Mouse (Mus musculus) olfactory bulb, adult 2 months (tissue): ENCODE measurements at regions not wholly inside any gene's neighbourhood (a gene's known extent, or its start where the extent isn't known, plus 50 kb on each side); places are given as distances from the start of the nearest gene placed in this dataset.

ENCODE experiments used
- H3K27ac ChIP-seq: fragments of 200-500 bp; 2 replicates; pipeline ENCODE4 v1.5.1; 2012; ENCODE audit warnings: low read depth, low read length; ENCODE audit not compliant: insufficient read depth
- H3K4me1 ChIP-seq: fragments of 200-500 bp; 2 replicates; pipeline ENCODE4 v1.6.1; 2012; ENCODE audit warnings: low read length; ENCODE audit not compliant: control insufficient read depth, insufficient read depth
- H3K4me3 ChIP-seq: fragments of 200-500 bp; 2 replicates; pipeline ENCODE4 v1.5.1; 2012; ENCODE audit warnings: mild to moderate bottlenecking, low read depth, low read length, moderate library complexity; ENCODE audit not compliant: insufficient read depth
- CTCF ChIP-seq: fragments of 200-500 bp; IDR thresholded peaks from 2 replicates; pipeline ENCODE4 v1.5.1; 2012; ENCODE audit warnings: low read depth, mild to moderate bottlenecking, low read length, moderate library complexity; ENCODE audit not compliant: insufficient read depth
- POLR2A ChIP-seq: fragments of 200-500 bp; IDR thresholded peaks from 2 replicates; pipeline ENCODE4 v1.6.1; 2012; ENCODE audit warnings: mild to moderate bottlenecking, low read depth, low read length, moderate library complexity; ENCODE audit not compliant: insufficient read depth
- WGBS: fragments of 180-500 bp; shearing (Covaris S2); methylation state at CpG from one replicate; pipeline ENCODE4 v1.1.7; 2018; 5-methylcytosine and 5-hydroxymethylcytosine counted together

DNA sequence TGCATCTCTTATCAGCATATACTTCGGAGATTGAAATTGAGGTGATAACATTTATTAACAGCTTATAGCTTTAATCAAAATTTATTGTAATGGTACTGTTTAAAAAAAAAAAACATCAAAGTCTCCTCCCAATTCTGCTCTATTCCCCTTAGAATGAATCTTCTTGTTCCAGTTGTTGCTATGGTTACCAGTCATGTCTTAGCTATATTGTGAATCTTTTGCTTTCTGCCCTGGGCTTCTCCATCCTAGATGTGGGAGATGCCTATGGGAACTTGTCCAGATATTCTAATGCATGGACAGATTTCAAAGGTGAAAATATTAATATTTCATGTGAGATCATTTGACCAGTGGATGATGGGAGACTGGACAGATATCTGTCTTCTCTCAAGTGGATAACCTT, 79.5 kb upstream of the Cxadr start:
- H3K4me1 ChIP-seq = peaks cover 5% of the 10 kb centered on the region; the same call in 1 of the 2 replicates
- H3K4me3 ChIP-seq = no peak overlapping the region
- TF ChIP-seq CTCF (no peak), POLR2A (no peak)
- 70% methylated on average over 1 of the region's 1 CpGs for WGBS
- H3K27ac ChIP-seq = no peak overlapping the region

DNA sequence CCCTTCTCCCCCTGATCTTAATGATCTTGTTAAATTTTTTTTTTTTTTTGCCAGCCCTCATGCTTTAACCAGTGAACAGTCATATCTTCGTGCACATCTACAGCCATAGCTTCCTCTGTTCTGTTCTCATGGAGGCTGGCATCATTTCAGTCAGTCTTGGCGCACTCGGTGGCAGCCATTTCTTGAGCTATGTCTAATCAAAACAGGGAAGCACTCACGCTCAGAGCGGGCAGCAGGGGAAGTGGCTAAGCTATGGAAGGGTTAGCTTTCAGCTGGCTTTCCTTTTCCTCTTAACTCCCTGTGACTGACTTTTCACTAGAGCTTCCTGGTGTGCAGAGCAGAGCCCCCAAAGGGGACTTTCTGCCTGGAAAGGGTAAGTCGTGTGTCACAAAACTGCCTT, 83.7 kb upstream of the Cxadr start:
- WGBS = 47% methylated on average over 6 of the region's 6 CpGs
- TF ChIP-seq POLR2A (no peak), CTCF (no peak)
- Histone ChIP-seq H3K27ac (no peak overlapping the region), H3K4me3 (no peak overlapping the region), H3K4me1 (peaks cover 5% of the 10 kb centered on the region; the same call in 1 of the 2 replicates)

DNA sequence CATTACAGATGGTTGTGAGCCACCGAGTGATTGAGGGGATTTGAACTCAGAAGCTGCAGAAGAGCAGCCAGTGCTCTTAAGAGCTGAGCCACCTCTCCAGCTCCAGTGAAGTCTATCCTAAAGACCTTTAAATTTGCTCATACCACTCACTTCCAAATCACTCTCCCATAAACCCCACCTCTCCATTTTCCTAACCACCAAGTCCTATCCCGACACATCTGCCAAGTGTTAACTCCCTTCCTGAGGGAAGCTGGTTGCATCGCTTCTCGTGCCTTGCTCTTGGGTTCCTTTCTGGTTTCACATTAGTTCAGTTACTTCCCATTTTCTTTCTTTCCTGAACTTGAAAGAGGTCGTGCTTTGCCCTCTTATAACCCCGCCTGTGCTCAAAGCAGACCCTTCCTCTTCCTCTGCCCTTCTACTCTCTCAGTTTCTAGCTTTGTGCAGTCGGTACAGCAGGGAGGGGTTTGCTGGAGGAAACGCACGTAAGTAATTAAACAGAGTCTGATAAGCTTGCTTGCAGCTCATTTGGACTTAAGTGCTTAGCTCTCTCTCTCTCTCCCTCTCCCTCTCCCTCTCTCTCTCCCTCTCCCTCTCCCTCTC, 84.4 kb upstream of the Cxadr start:
- WGBS = 46% methylated on average over 9 of the region's 9 CpGs
- H3K4me3 ChIP-seq = no peak overlapping the region
- peaks cover 5% of the 10 kb centered on the region; the same call in 1 of the 2 replicates for H3K4me1 ChIP-seq
- no peak overlapping the region for H3K27ac ChIP-seq
- TF ChIP-seq CTCF (no peak), POLR2A (no peak)

- no peak overlapping the region for H3K27ac ChIP-seq
- H3K4me3 ChIP-seq = no peak overlapping the region
- no peaks in the 10 kb centered on the region for H3K4me1 ChIP-seq
- WGBS = 87% methylated on average over 8 of the region's 8 CpGs
- no peak for TF ChIP-seq CTCF
- no peak for TF ChIP-seq POLR2A
These were observed 89.6 kb upstream of the Cxadr start for GRCm38 (mm10) chr16:78211687-78212086.

DNA sequence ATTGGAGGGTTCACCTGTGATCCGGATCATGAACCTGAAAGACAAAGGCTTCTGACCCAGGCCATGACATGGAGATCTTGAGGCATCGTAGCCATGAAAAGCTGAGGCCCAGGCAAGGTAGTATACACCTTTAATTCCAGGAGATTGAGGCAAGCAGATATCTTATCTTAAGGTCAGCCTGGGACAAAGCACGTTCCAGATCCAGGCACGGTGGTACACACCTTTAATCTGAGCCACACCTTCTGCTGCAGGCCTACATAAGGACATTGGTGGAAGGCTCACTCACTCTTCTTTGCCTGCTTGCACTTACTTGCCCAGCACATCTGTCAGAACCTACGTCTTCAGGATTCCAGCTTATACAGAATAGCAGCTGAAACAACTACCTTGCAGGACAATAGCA, 93.0 kb upstream of the Cxadr start:
- WGBS = 97% methylated on average over 5 of the region's 5 CpGs

DNA sequence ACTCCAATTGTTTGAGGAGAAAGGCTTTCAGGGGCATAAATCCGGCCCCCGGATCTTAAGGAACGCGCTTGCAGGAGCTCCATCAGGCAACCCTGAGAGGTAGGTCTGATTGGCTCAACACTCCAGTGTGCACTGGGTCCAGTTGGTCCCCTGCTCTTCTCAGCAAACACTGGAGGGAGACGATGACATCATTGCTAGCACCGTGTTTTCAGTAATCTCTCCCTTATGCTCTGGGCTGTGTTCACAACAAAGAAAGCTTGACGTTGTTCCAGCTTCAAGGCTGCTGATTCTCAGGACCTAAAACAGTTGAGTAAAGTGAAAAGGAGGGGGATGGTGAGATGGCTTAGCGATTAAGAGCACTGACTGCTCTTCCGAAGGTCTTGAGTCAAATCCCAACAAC, 97.0 kb upstream of the Cxadr start:
- H3K4me3 ChIP-seq = no peak overlapping the region
- TF ChIP-seq POLR2A (no peak), CTCF (no peak)
- 51% methylated on average over 9 of the region's 9 CpGs for WGBS
- no peaks in the 10 kb centered on the region for H3K4me1 ChIP-seq
- H3K27ac ChIP-seq = no peak overlapping the region

More for the DNA sequence above, 93.0 kb upstream of the Cxadr start:
- H3K4me1 ChIP-seq = no peaks in the 10 kb centered on the region
- no peak overlapping the region for H3K27ac ChIP-seq
- TF ChIP-seq POLR2A (no peak), CTCF (no peak)
- H3K4me3 ChIP-seq = no peak overlapping the region

DNA sequence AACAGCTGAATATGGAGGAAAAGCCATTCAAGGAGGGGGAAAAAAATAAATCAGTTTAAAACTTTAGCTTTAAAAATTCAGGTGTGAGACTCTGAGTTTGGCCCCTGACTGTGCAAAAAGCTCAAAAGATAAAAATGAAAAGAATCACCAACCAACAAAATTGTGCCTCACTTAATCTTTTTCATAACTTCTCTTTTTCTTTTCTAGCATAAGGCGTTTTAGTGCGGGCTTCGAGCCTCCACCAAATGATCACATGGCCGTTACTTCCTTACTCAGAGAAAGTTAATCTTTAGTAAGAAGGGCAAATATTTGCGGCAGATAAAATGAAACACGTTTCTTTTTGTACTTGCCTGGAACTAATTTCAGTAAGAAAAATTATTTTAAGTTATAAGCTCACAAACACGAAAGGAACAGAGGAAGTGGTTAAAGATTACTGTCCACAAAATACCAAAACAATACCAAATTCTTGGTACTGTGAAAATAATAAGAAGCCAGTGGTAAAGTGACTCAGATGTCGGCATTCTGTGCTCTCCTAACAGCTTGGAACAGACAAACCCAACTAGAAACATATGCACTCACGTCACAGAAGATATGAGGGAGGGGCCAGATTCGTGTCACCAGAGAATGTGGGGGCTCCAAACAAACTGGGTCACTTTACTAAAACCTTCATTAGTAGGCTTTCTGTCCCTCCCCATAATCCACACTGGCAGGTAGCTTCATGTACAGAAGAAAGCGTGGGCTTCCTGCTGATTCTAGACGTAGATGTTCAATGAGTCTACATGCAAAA, 101.1 kb upstream of the Cxadr start:
- Histone ChIP-seq H3K27ac (no peak overlapping the region), H3K4me3 (no peak overlapping the region), H3K4me1 (no peaks in the 10 kb centered on the region; the same call in 1 of the 2 replicates)
- TF ChIP-seq CTCF (no peak), POLR2A (no peak)
- 87% methylated on average over 12 of the region's 12 CpGs for WGBS

DNA sequence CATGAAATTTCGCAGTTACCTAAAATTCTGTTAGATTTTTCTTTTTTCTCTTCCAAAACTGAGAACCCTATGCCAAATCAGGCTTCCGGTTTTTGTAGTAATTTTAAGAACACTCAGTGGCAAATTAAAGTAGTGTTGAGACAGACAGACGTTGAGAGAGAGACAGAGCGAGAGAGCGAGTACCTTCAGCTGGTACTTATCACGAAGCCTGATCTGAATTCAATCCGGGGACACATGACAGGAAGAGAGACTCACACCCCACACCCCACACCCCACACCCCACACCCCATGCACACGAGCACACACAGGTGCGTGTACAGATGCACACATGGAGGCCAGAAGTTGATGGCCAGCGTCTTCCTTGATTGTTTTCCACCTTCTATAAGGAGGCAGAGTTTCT, 102.0 kb upstream of the Cxadr start:
- WGBS = 78% methylated on average over 10 of the region's 10 CpGs
- no peaks in the 10 kb centered on the region; the same call in 1 of the 2 replicates for H3K4me1 ChIP-seq
- TF ChIP-seq POLR2A (no peak), CTCF (no peak)
- H3K4me3 ChIP-seq = no peak overlapping the region
- no peak overlapping the region for H3K27ac ChIP-seq

- 7% methylated on average over 16 of the region's 16 CpGs for whole genome bisulfite sequencing
- Histone ChIP-seq H3K27ac (no peak overlapping the region), H3K4me3 (no peak overlapping the region), H3K4me1 (no peaks in the 10 kb centered on the region; the same call in 1 of the 2 replicates)
- TF ChIP-seq POLR2A = no peak
- peak; percentile 83 for TF ChIP-seq CTCF
These were observed 102.6 kb upstream of the Cxadr start for GRCm38 (mm10) chr16:78198642-78199121.
